Mouse (Mus musculus): ENCODE data around the gene Tmed4.

DNA sequence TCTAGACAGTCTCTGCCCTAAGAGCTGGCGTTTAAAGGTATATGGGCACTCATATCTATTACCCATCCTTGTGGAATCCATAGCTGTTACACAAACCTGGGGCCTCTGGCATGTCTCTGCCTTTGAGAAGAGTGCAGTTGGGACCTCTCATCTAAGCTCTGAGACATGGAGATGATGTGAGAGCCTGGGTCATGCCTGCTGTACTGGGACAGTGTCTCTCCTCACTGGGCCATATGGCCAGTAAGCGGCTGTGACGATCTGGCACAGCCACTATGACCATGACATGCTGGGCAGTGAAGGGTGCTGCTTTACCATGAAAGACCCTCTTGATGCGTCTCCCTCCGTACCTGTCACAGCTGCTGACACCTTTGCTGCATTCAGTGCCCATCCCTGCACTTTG, 22.4 kb downstream of the Tmed4 start:
- TF ChIP-seq CTCF (IDR thresholded peaks at IDR 0.05; ENCODE audit: extremely low read depth, insufficient read depth, insufficient read length, insufficient replicate concordance): no peak
- TF ChIP-seq POLR2A (IDR thresholded peaks at IDR 0.05; ENCODE audit: low read depth, low read length): no peak
